Mouse (Mus musculus): ENCODE results near the gene Tpst2.

Gene Tpst2

GRCm38 (mm10) chr5:112280863-112281660 is 4.6 kb downstream of the Tpst2 start:
- DNase-seq (ENCODE audit: low read depth, low spot score) = peak; percentile 71

- DNase-seq (ENCODE audit: low read depth, low spot score) = peak; percentile 25
These were observed 5.2 kb downstream of the Tpst2 start for GRCm38 (mm10) chr5:112281676-112282075.

GRCm38 (mm10) chr5:112282123-112282779 is 5.8 kb downstream of the Tpst2 start:
- no peak for DNase-seq (ENCODE audit: low read depth, low spot score)

GRCm38 (mm10) chr5:112282780-112283482 is 6.4 kb downstream of the Tpst2 start:
- DNase-seq (ENCODE audit: low read depth, low spot score) = peak; percentile 25

- no peak for DNase-seq (ENCODE audit: low read depth, low spot score)
These were observed 7.2 kb downstream of the Tpst2 start for GRCm38 (mm10) chr5:112283543-112284202.

- DNase-seq (ENCODE audit: low read depth, low spot score) = no peak
These were observed 7.7 kb downstream of the Tpst2 start for GRCm38 (mm10) chr5:112284203-112284582.

GRCm38 (mm10) chr5:112285548-112286085 is 9.1 kb downstream of the Tpst2 start:
- DNase-seq (ENCODE audit: low read depth, low spot score) = no peak

- no peak for DNase-seq (ENCODE audit: low read depth, low spot score)
These were observed 10.1 kb downstream of the Tpst2 start for GRCm38 (mm10) chr5:112286608-112286983.

- no peak for DNase-seq (ENCODE audit: low read depth, low spot score)
These were observed 10.6 kb downstream of the Tpst2 start for GRCm38 (mm10) chr5:112286984-112287641.

GRCm38 (mm10) chr5:112287652-112288051 is 11.2 kb downstream of the Tpst2 start:
- no peak for DNase-seq (ENCODE audit: low read depth, low spot score)

- no peak for DNase-seq (ENCODE audit: low read depth, low spot score)
These were observed 12.0 kb downstream of the Tpst2 start for GRCm38 (mm10) chr5:112288193-112289141.

GRCm38 (mm10) chr5:112289236-112289635 is 12.7 kb downstream of the Tpst2 start:
- DNase-seq (ENCODE audit: low read depth, low spot score) = no peak

GRCm38 (mm10) chr5:112289819-112290535 is 13.5 kb downstream of the Tpst2 start:
- no peak for DNase-seq (ENCODE audit: low read depth, low spot score)

GRCm38 (mm10) chr5:112290536-112290880 is 14.0 kb downstream of the Tpst2 start:
- DNase-seq (ENCODE audit: low read depth, low spot score) = no peak

- no peak for DNase-seq (ENCODE audit: low read depth, low spot score)
These were observed 15.4 kb downstream of the Tpst2 start for GRCm38 (mm10) chr5:112291866-112292265.

GRCm38 (mm10) chr5:112292343-112292980 is 16.0 kb downstream of the Tpst2 start:
- DNase-seq (ENCODE audit: low read depth, low spot score) = no peak

- DNase-seq (ENCODE audit: low read depth, low spot score) = no peak
These were observed 17.3 kb downstream of the Tpst2 start for GRCm38 (mm10) chr5:112293800-112294199.

- DNase-seq (ENCODE audit: low read depth, low spot score) = peak; percentile 25
These were observed 18.2 kb downstream of the Tpst2 start for GRCm38 (mm10) chr5:112294696-112295095.

- peak; percentile 72 for DNase-seq (ENCODE audit: low read depth, low spot score)
These were observed 18.7 kb downstream of the Tpst2 start for GRCm38 (mm10) chr5:112295162-112295561.
